Mouse (Mus musculus): ENCODE results near the gene Pnkd. TPM values are rescaled to one million over a fixed set of nuclear protein-coding genes. Genes with fewer than 3 reads are reported as not detected.
A peak's percentile ranks its signal among the peaks of the same experiment; 100 is the strongest.

Gene Pnkd
- polyA plus RNA-seq, 1 experiment from 2014 or later = 125 TPM

- Histone ChIP-seq H3K9ac (ENCODE audit: low read depth, low read length) (no peak overlapping the region), H3K4me2 (ENCODE audit: low read length) (peak overlapping the region; percentile 40), H3K4me1 (ENCODE audit: control insufficient read depth, insufficient read depth, low read length) (peaks cover 13% of the 10 kb centered on the region), H3K27ac (ENCODE audit: low read length) (no peak overlapping the region), H3K36me3 (ENCODE audit: control insufficient read depth, insufficient read depth, low read length) (no peaks in the 10 kb centered on the region), H3K4me3 (ENCODE audit: low read depth, low read length) (peak overlapping the region; percentile 11), H3K27me3 (ENCODE audit: control insufficient read depth, insufficient read depth, low read depth, low read length) (peaks cover 10% of the 10 kb centered on the region), H3K9me3 (replicated peaks; ENCODE audit: control insufficient read depth, low read length, poor library complexity, severe bottlenecking) (no peaks in the 10 kb centered on the region)
- 8% methylated on average over 21 of the region's 21 CpGs for WGBS
- ATAC-seq = no peak
These were observed 105.7 kb downstream of the Pnkd start for GRCm38 (mm10) chr1:74390287-74390906.

GRCm38 (mm10) chr1:74390924-74391748 lies 106.4 kb downstream of the Pnkd start, which contains the start of gene Ctdsp1:
Ctdsp1 (plus strand) TSS chr1:74391509.
- H3K4me3 ChIP-seq (ENCODE audit: low read depth, low read length) = peak within 1 kb of the TSS; percentile 69
- H3K4me1 ChIP-seq (ENCODE audit: control insufficient read depth, insufficient read depth, low read length) = peaks cover 13% of the 10 kb centered on the region
- WGBS = 2% methylated on average over 42 of the region's 51 CpGs
- peaks cover 10% of the 10 kb centered on the region for H3K27me3 ChIP-seq (ENCODE audit: control insufficient read depth, insufficient read depth, low read depth, low read length)
- no peaks in the 10 kb centered on the region for H3K9me3 ChIP-seq (replicated peaks; ENCODE audit: control insufficient read depth, low read length, poor library complexity, severe bottlenecking)
- H3K4me2 ChIP-seq (ENCODE audit: low read length) = peak within 1 kb of the TSS; percentile 97
- H3K36me3 ChIP-seq (ENCODE audit: control insufficient read depth, insufficient read depth, low read length) = no peaks in the 10 kb centered on the region
- peak within 1 kb of the TSS; percentile 71 for H3K9ac ChIP-seq (ENCODE audit: low read depth, low read length)
- peak; percentile 76 for ATAC-seq
- peak within 1 kb of the TSS; percentile 77 for H3K27ac ChIP-seq (ENCODE audit: low read length)

GRCm38 (mm10) chr1:74391844-74392441 lies 107.2 kb downstream of the Pnkd start:
- Histone ChIP-seq H3K4me3 (ENCODE audit: low read depth, low read length) (peak overlapping the region; percentile 69), H3K27me3 (ENCODE audit: control insufficient read depth, insufficient read depth, low read depth, low read length) (peaks cover 10% of the 10 kb centered on the region), H3K9ac (ENCODE audit: low read depth, low read length) (peak overlapping the region; percentile 71), H3K4me1 (ENCODE audit: control insufficient read depth, insufficient read depth, low read length) (peaks cover 10% of the 10 kb centered on the region), H3K4me2 (ENCODE audit: low read length) (peak overlapping the region; percentile 97), H3K36me3 (ENCODE audit: control insufficient read depth, insufficient read depth, low read length) (no peaks in the 10 kb centered on the region), H3K9me3 (replicated peaks; ENCODE audit: control insufficient read depth, low read length, poor library complexity, severe bottlenecking) (no peaks in the 10 kb centered on the region), H3K27ac (ENCODE audit: low read length) (peak overlapping the region; percentile 77)
- WGBS = under 1% methylated on average over 55 of the region's 63 CpGs
- ATAC-seq = peak; percentile 27; the same call in 1 of the 2 replicates

GRCm38 (mm10) chr1:74392446-74392994 lies 107.8 kb downstream of the Pnkd start:
- Histone ChIP-seq H3K9me3 (replicated peaks; ENCODE audit: control insufficient read depth, low read length, poor library complexity, severe bottlenecking) (no peaks in the 10 kb centered on the region), H3K27ac (ENCODE audit: low read length) (peak overlapping the region; percentile 77), H3K4me2 (ENCODE audit: low read length) (peak overlapping the region; percentile 97), H3K27me3 (ENCODE audit: control insufficient read depth, insufficient read depth, low read depth, low read length) (peaks cover 10% of the 10 kb centered on the region), H3K4me3 (ENCODE audit: low read depth, low read length) (peak overlapping the region; percentile 69), H3K4me1 (ENCODE audit: control insufficient read depth, insufficient read depth, low read length) (peaks cover 11% of the 10 kb centered on the region), H3K36me3 (ENCODE audit: control insufficient read depth, insufficient read depth, low read length) (no peaks in the 10 kb centered on the region), H3K9ac (ENCODE audit: low read depth, low read length) (peak overlapping the region; percentile 71)
- 0 out of 2 replicates have a peak, but pooled peaks have one; percentile 18 for ATAC-seq
- WGBS = 3% methylated on average over 16 of the region's 16 CpGs

GRCm38 (mm10) chr1:74393010-74393409 lies 108.3 kb downstream of the Pnkd start:
- Histone ChIP-seq H3K4me2 (ENCODE audit: low read length) (peak overlapping the region; percentile 97), H3K27me3 (ENCODE audit: control insufficient read depth, insufficient read depth, low read depth, low read length) (peaks cover 10% of the 10 kb centered on the region), H3K9me3 (replicated peaks; ENCODE audit: control insufficient read depth, low read length, poor library complexity, severe bottlenecking) (no peaks in the 10 kb centered on the region), H3K36me3 (ENCODE audit: control insufficient read depth, insufficient read depth, low read length) (no peaks in the 10 kb centered on the region), H3K27ac (ENCODE audit: low read length) (no peak overlapping the region), H3K4me3 (ENCODE audit: low read depth, low read length) (no peak overlapping the region; the same call in 1 of the 2 replicates), H3K4me1 (ENCODE audit: control insufficient read depth, insufficient read depth, low read length) (peaks cover 15% of the 10 kb centered on the region), H3K9ac (ENCODE audit: low read depth, low read length) (no peak overlapping the region)
- ATAC-seq = no peak
- 40% methylated on average over 7 of the region's 7 CpGs for WGBS

- Histone ChIP-seq H3K9me3 (replicated peaks; ENCODE audit: control insufficient read depth, low read length, poor library complexity, severe bottlenecking) (no peaks in the 10 kb centered on the region), H3K27ac (ENCODE audit: low read length) (no peak overlapping the region), H3K27me3 (ENCODE audit: control insufficient read depth, insufficient read depth, low read depth, low read length) (peaks cover 10% of the 10 kb centered on the region), H3K9ac (ENCODE audit: low read depth, low read length) (no peak overlapping the region), H3K36me3 (ENCODE audit: control insufficient read depth, insufficient read depth, low read length) (no peaks in the 10 kb centered on the region), H3K4me1 (ENCODE audit: control insufficient read depth, insufficient read depth, low read length) (peaks cover 18% of the 10 kb centered on the region), H3K4me2 (ENCODE audit: low read length) (no peak overlapping the region), H3K4me3 (ENCODE audit: low read depth, low read length) (no peak overlapping the region)
- WGBS = 91% methylated on average over 9 of the region's 9 CpGs
- ATAC-seq = no peak
These were observed 109.0 kb downstream of the Pnkd start for GRCm38 (mm10) chr1:74393697-74394096.

GRCm38 (mm10) chr1:74394311-74394710 lies 109.6 kb downstream of the Pnkd start:
- peaks cover 10% of the 10 kb centered on the region for H3K27me3 ChIP-seq (ENCODE audit: control insufficient read depth, insufficient read depth, low read depth, low read length)
- H3K4me2 ChIP-seq (ENCODE audit: low read length) = no peak overlapping the region
- no peak overlapping the region for H3K27ac ChIP-seq (ENCODE audit: low read length)
- no peak for ATAC-seq
- no peaks in the 10 kb centered on the region for H3K36me3 ChIP-seq (ENCODE audit: control insufficient read depth, insufficient read depth, low read length)
- WGBS = 93% methylated on average over 9 of the region's 9 CpGs
- H3K4me3 ChIP-seq (ENCODE audit: low read depth, low read length) = no peak overlapping the region
- no peak overlapping the region for H3K9ac ChIP-seq (ENCODE audit: low read depth, low read length)
- no peaks in the 10 kb centered on the region for H3K9me3 ChIP-seq (replicated peaks; ENCODE audit: control insufficient read depth, low read length, poor library complexity, severe bottlenecking)
- peaks cover 18% of the 10 kb centered on the region for H3K4me1 ChIP-seq (ENCODE audit: control insufficient read depth, insufficient read depth, low read length)

GRCm38 (mm10) chr1:74394858-74395257 lies 110.1 kb downstream of the Pnkd start:
- ATAC-seq = no peak
- Histone ChIP-seq H3K36me3 (ENCODE audit: control insufficient read depth, insufficient read depth, low read length) (no peaks in the 10 kb centered on the region), H3K27me3 (ENCODE audit: control insufficient read depth, insufficient read depth, low read depth, low read length) (0 out of 2 replicates have a peak, but pooled peaks cover 7% of the 10 kb centered on the region), H3K9ac (ENCODE audit: low read depth, low read length) (no peak overlapping the region), H3K9me3 (replicated peaks; ENCODE audit: control insufficient read depth, low read length, poor library complexity, severe bottlenecking) (no peaks in the 10 kb centered on the region), H3K4me2 (ENCODE audit: low read length) (no peak overlapping the region), H3K4me3 (ENCODE audit: low read depth, low read length) (no peak overlapping the region), H3K4me1 (ENCODE audit: control insufficient read depth, insufficient read depth, low read length) (peaks cover 18% of the 10 kb centered on the region), H3K27ac (ENCODE audit: low read length) (no peak overlapping the region)
- 92% methylated on average over 15 of the region's 15 CpGs for WGBS

Measured in midbrain, embryonic 16.5 days (tissue).